Mouse (Mus musculus): ENCODE results near the gene Pla2g7. TPM values are rescaled to one million over a fixed set of nuclear protein-coding genes. Genes with fewer than 3 reads are reported as not detected.

Gene Pla2g7
- polyA plus RNA-seq, 1 experiment from 2014 or later: 51.2 TPM

- H3K9ac ChIP-seq (ENCODE audit: low read depth, low read length): no peak overlapping the region
- no peaks in the 10 kb centered on the region for H3K9me3 ChIP-seq (replicated peaks; ENCODE audit: control insufficient read depth, low read length, poor library complexity, severe bottlenecking)
- no peak overlapping the region for H3K4me2 ChIP-seq (ENCODE audit: low read length)
- H3K27ac ChIP-seq (ENCODE audit: low read length): no peak overlapping the region
- H3K27me3 ChIP-seq (ENCODE audit: control insufficient read depth, insufficient read depth, low read depth, low read length): no peaks in the 10 kb centered on the region
- H3K36me3 ChIP-seq (ENCODE audit: control insufficient read depth, insufficient read depth, low read length): no peaks in the 10 kb centered on the region
- WGBS: 88% methylated on average over 21 of the region's 21 CpGs
- H3K4me1 ChIP-seq (ENCODE audit: control insufficient read depth, insufficient read depth, low read length): no peaks in the 10 kb centered on the region
- H3K4me3 ChIP-seq (ENCODE audit: low read depth, low read length): no peak overlapping the region
- no peak for ATAC-seq
These were observed 24.7 kb downstream of the Pla2g7 start for GRCm38 (mm10) chr17:43592296-43593291.

GRCm38 (mm10) chr17:43597742-43598141 is 29.8 kb downstream of the Pla2g7 start:
- H3K4me3 ChIP-seq (ENCODE audit: low read depth, low read length): no peak overlapping the region
- no peak overlapping the region for H3K27ac ChIP-seq (ENCODE audit: low read length)
- no peak for ATAC-seq
- WGBS: 96% methylated on average over 2 of the region's 2 CpGs
- no peaks in the 10 kb centered on the region for H3K27me3 ChIP-seq (ENCODE audit: control insufficient read depth, insufficient read depth, low read depth, low read length)
- H3K4me2 ChIP-seq (ENCODE audit: low read length): no peak overlapping the region
- H3K4me1 ChIP-seq (ENCODE audit: control insufficient read depth, insufficient read depth, low read length): no peaks in the 10 kb centered on the region
- no peaks in the 10 kb centered on the region for H3K9me3 ChIP-seq (replicated peaks; ENCODE audit: control insufficient read depth, low read length, poor library complexity, severe bottlenecking)
- no peaks in the 10 kb centered on the region for H3K36me3 ChIP-seq (ENCODE audit: control insufficient read depth, insufficient read depth, low read length)
- no peak overlapping the region for H3K9ac ChIP-seq (ENCODE audit: low read depth, low read length)

DNA sequence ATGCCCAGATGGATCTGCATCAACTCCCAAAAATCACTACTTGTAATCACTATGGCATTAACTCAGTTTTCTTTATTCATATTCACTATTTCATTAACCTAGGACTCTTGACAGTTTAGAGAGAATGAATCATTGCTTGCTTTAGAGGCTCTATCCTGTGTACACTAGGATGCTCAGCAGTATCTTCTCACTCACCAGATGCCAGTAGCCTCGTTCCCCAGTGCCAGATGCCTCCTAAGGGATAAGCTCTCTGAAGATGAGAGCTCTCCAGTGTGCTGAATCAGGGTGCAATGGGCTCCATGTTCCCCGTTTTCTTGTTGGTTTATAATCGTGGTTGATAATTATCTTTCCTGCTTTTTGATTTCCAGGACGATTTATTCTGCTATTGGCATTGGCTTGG is 30.8 kb downstream of the Pla2g7 start:
- 70% methylated on average over 4 of the region's 4 CpGs for WGBS
- no peaks in the 10 kb centered on the region for H3K9me3 ChIP-seq (replicated peaks; ENCODE audit: control insufficient read depth, low read length, poor library complexity, severe bottlenecking)
- H3K9ac ChIP-seq (ENCODE audit: low read depth, low read length): no peak overlapping the region
- no peak for ATAC-seq
- no peak overlapping the region for H3K4me3 ChIP-seq (ENCODE audit: low read depth, low read length)
- H3K27me3 ChIP-seq (ENCODE audit: control insufficient read depth, insufficient read depth, low read depth, low read length): no peaks in the 10 kb centered on the region
- no peak overlapping the region for H3K27ac ChIP-seq (ENCODE audit: low read length)
- H3K36me3 ChIP-seq (ENCODE audit: control insufficient read depth, insufficient read depth, low read length): no peaks in the 10 kb centered on the region
- no peak overlapping the region for H3K4me2 ChIP-seq (ENCODE audit: low read length)
- H3K4me1 ChIP-seq (ENCODE audit: control insufficient read depth, insufficient read depth, low read length): no peaks in the 10 kb centered on the region

DNA sequence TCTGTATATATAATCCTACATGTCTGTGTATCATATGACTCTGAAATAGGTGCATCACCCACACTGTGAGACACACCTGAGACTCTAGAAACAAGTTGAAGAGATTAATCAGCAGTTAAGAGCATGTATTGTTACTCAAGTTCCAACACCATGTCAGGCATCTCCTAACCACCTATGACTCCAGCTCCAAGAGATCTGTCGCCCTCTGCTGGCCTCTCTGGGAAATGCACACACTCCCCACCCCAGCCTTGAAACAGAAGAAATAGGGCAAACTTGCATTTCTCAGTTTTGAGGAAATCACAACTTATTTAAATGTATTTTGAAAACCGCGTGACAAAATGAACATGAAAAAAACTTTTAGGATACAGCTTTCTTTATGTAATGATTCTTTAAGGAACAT is 38.8 kb downstream of the Pla2g7 start:
- no peak overlapping the region for H3K4me2 ChIP-seq (ENCODE audit: low read length)
- no peak for ATAC-seq
- no peaks in the 10 kb centered on the region for H3K4me1 ChIP-seq (ENCODE audit: control insufficient read depth, insufficient read depth, low read length)
- H3K9ac ChIP-seq (ENCODE audit: low read depth, low read length): no peak overlapping the region
- no peaks in the 10 kb centered on the region for H3K9me3 ChIP-seq (replicated peaks; ENCODE audit: control insufficient read depth, low read length, poor library complexity, severe bottlenecking)
- 15% methylated on average over 3 of the region's 3 CpGs for WGBS
- H3K27ac ChIP-seq (ENCODE audit: low read length): no peak overlapping the region
- no peaks in the 10 kb centered on the region for H3K27me3 ChIP-seq (ENCODE audit: control insufficient read depth, insufficient read depth, low read depth, low read length)
- no peaks in the 10 kb centered on the region for H3K36me3 ChIP-seq (ENCODE audit: control insufficient read depth, insufficient read depth, low read length)
- H3K4me3 ChIP-seq (ENCODE audit: low read depth, low read length): no peak overlapping the region

- Histone ChIP-seq H3K9me3 (replicated peaks; ENCODE audit: control insufficient read depth, low read length, poor library complexity, severe bottlenecking) (no peaks in the 10 kb centered on the region), H3K4me1 (ENCODE audit: control insufficient read depth, insufficient read depth, low read length) (no peaks in the 10 kb centered on the region), H3K36me3 (ENCODE audit: control insufficient read depth, insufficient read depth, low read length) (no peaks in the 10 kb centered on the region), H3K4me2 (ENCODE audit: low read length) (no peak overlapping the region), H3K27ac (ENCODE audit: low read length) (no peak overlapping the region), H3K27me3 (ENCODE audit: control insufficient read depth, insufficient read depth, low read depth, low read length) (no peaks in the 10 kb centered on the region), H3K9ac (ENCODE audit: low read depth, low read length) (no peak overlapping the region), H3K4me3 (ENCODE audit: low read depth, low read length) (no peak overlapping the region)
- 18% methylated on average over 7 of the region's 7 CpGs for WGBS
- ATAC-seq: peak; percentile 75; the same call in 1 of the 2 replicates
These were observed 43.7 kb downstream of the Pla2g7 start for GRCm38 (mm10) chr17:43611586-43611985.

DNA sequence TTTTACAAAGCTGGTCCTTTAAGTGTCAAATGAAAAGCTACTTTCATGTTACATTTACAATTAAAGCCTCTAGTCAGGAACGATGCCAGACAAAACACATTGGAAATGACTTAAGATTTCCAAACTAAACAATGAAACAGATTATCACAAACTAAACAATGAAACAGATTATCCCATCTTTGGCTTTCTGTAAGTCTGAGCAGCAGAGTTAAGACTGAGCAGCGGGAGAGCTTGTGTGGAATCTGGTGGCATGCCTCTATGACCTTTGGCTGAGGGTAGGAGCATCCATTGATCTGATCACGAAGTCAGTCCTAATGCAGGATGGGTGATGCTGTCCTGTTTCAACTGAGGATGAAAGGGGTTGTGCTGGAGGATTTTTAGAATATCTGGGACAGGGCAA is 44.3 kb downstream of the Pla2g7 start:
- Histone ChIP-seq H3K4me3 (ENCODE audit: low read depth, low read length) (no peak overlapping the region), H3K27me3 (ENCODE audit: control insufficient read depth, insufficient read depth, low read depth, low read length) (no peaks in the 10 kb centered on the region), H3K27ac (ENCODE audit: low read length) (no peak overlapping the region), H3K4me2 (ENCODE audit: low read length) (no peak overlapping the region), H3K9ac (ENCODE audit: low read depth, low read length) (no peak overlapping the region), H3K4me1 (ENCODE audit: control insufficient read depth, insufficient read depth, low read length) (no peaks in the 10 kb centered on the region), H3K36me3 (ENCODE audit: control insufficient read depth, insufficient read depth, low read length) (no peaks in the 10 kb centered on the region), H3K9me3 (replicated peaks; ENCODE audit: control insufficient read depth, low read length, poor library complexity, severe bottlenecking) (no peaks in the 10 kb centered on the region)
- no peak for ATAC-seq
- WGBS: 40% methylated on average over 3 of the region's 3 CpGs

GRCm38 (mm10) chr17:43619156-43619555 is 51.3 kb downstream of the Pla2g7 start:
- no peaks in the 10 kb centered on the region for H3K36me3 ChIP-seq (ENCODE audit: control insufficient read depth, insufficient read depth, low read length)
- 90% methylated on average over 9 of the region's 9 CpGs for WGBS
- H3K4me2 ChIP-seq (ENCODE audit: low read length): no peak overlapping the region
- no peak for ATAC-seq
- no peaks in the 10 kb centered on the region for H3K9me3 ChIP-seq (replicated peaks; ENCODE audit: control insufficient read depth, low read length, poor library complexity, severe bottlenecking)
- H3K4me3 ChIP-seq (ENCODE audit: low read depth, low read length): no peak overlapping the region
- H3K4me1 ChIP-seq (ENCODE audit: control insufficient read depth, insufficient read depth, low read length): no peaks in the 10 kb centered on the region
- no peak overlapping the region for H3K27ac ChIP-seq (ENCODE audit: low read length)
- H3K9ac ChIP-seq (ENCODE audit: low read depth, low read length): no peak overlapping the region
- no peaks in the 10 kb centered on the region for H3K27me3 ChIP-seq (ENCODE audit: control insufficient read depth, insufficient read depth, low read depth, low read length)

- Histone ChIP-seq H3K36me3 (ENCODE audit: control insufficient read depth, insufficient read depth, low read length) (no peaks in the 10 kb centered on the region), H3K9me3 (replicated peaks; ENCODE audit: control insufficient read depth, low read length, poor library complexity, severe bottlenecking) (peaks cover 2% of the 10 kb centered on the region), H3K4me2 (ENCODE audit: low read length) (no peak overlapping the region), H3K4me1 (ENCODE audit: control insufficient read depth, insufficient read depth, low read length) (no peaks in the 10 kb centered on the region), H3K9ac (ENCODE audit: low read depth, low read length) (no peak overlapping the region), H3K27me3 (ENCODE audit: control insufficient read depth, insufficient read depth, low read depth, low read length) (no peaks in the 10 kb centered on the region), H3K27ac (ENCODE audit: low read length) (no peak overlapping the region), H3K4me3 (ENCODE audit: low read depth, low read length) (no peak overlapping the region)
- WGBS: 90% methylated on average over 10 of the region's 10 CpGs
- ATAC-seq: no peak
These were observed 54.2 kb downstream of the Pla2g7 start for GRCm38 (mm10) chr17:43622076-43622475.

DNA sequence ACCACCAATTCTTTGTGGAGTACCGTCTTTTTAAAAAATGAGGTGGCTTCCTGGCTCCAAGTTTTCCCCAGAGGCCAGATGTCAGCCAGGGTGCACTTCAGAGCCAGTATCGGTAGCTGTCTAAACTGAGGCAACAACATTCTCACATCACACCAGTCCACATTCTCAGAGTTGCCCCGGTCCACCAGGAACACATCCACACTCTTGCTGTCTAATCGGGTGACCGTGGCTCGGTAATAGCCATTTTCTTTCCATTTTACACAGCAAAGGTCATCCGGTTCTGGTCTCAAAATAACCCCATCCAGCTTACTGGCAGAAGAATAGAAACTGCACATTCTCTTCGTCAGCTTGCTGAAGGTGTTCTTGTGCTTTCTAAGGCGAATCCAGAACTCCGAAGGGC is 60.3 kb downstream of the Pla2g7 start:
- Histone ChIP-seq H3K27ac (ENCODE audit: low read length) (no peak overlapping the region), H3K4me2 (ENCODE audit: low read length) (no peak overlapping the region), H3K36me3 (ENCODE audit: control insufficient read depth, insufficient read depth, low read length) (no peaks in the 10 kb centered on the region), H3K27me3 (ENCODE audit: control insufficient read depth, insufficient read depth, low read depth, low read length) (peaks cover 26% of the 10 kb centered on the region), H3K4me3 (ENCODE audit: low read depth, low read length) (no peak overlapping the region), H3K4me1 (ENCODE audit: control insufficient read depth, insufficient read depth, low read length) (peaks cover 6% of the 10 kb centered on the region), H3K9ac (ENCODE audit: low read depth, low read length) (no peak overlapping the region), H3K9me3 (replicated peaks; ENCODE audit: control insufficient read depth, low read length, poor library complexity, severe bottlenecking) (peaks cover 6% of the 10 kb centered on the region)
- no peak for ATAC-seq
- 90% methylated on average over 10 of the region's 10 CpGs for WGBS
